Mouse (Mus musculus) erythroblast, embryonic 14.5 days (primary cell): ENCODE results near the gene Dnpep.

Experiments used
- GATA1 ChIP-seq: IDR thresholded peaks from 2 replicates; pipeline ENCODE4 v1.6.1; 2012; ENCODE audit warnings: low read length, inconsistent platforms, mixed read lengths
- TAL1 ChIP-seq: IDR thresholded peaks from 3 replicates; pipeline ENCODE4 v1.6.1; 2012; ENCODE audit warnings: low read length, inconsistent platforms, mixed read lengths

- TF ChIP-seq GATA1 (no peak), TAL1 (no peak)
Observed at GRCm38 (mm10) chr1:75345036-75345935, 27.5 kb upstream of the Dnpep start.
